Mouse (Mus musculus) ovary, postnatal 10 days (tissue): ENCODE data around the gene Gfer.
"Not testable (repeated sequence)": the region's sequence is repeated elsewhere in the genome, so short reads cannot be mapped to it uniquely, and the experiment has no call there.

ENCODE experiments used
- DNase-seq: peaks from one replicate; pipeline ENCODE4 v3.0.0; 2022; ENCODE audit warnings: low spot score

The Gfer gene

GRCm38 (mm10) chr17:24687146-24687595 is 8.8 kb downstream of the Gfer start:
- no peak for DNase-seq

GRCm38 (mm10) chr17:24686514-24686913 is 9.4 kb downstream of the Gfer start:
- no peak for DNase-seq

GRCm38 (mm10) chr17:24677500-24678080 is 18.4 kb downstream of the Gfer start:
- DNase-seq, result no peak

DNA sequence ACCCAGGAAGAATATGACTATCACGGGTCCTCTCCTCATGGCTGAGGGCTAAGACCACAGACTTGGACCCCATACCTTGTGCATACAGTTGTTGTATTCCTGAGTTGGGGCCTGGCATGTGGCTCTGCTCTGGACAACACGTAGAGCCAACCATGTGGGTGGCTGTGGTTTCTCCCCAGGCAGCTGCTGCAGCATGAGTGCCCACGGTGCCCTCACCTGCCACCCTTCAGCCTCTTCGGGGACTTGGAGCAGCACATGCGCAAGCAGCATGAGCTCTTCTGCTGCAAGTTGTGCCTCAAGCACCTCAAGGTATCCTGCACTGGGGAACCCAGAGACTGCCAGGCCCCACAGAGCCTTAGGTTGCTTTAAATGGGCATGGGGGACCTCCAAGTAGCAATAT is 19.1 kb downstream of the Gfer start:
- DNase-seq, result no peak

- no peak for DNase-seq
These were observed 19.8 kb downstream of the Gfer start for GRCm38 (mm10) chr17:24676187-24676586.

- DNase-seq, result no peak
These were observed 21.7 kb downstream of the Gfer start for GRCm38 (mm10) chr17:24674277-24674676.

DNA sequence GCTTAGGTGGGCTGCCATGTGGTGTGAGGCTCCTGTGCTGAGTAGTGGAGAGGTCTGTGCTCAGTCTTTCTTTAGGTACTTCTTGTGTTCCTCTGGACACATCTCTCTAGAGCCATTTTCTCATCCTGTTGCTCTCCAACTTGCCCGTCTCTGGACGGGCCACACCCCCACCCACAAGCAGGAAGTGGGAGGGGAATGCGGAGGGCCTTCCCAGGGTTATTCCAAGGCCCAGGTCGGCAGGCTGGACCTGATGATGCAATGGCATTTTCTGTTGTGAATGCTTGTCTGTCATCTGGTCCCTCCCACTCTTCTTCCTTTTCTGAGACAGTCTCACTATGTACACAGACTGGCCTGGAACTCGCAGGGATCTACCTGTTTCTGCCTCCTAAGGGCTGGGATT is 23.8 kb downstream of the Gfer start:
- no peak for DNase-seq

DNA sequence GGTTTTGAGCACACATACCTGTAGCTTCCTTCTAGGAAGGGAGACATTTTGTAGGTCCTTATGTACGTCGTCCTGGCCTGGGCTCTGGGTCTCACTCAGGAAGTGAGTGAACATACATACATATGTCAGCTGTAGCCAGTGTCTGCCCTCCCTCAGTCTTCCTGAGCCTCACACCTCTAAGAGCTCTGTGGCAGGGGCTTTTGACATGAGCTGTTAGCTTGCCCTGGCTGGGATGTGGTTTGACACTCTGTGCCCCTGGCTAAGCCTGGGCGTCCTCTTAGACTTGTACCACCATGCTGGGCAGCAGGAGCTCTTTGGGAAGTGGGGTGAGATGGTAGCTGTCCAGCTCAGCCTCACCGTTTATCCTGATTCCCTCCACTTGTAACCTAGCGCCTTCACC is 24.6 kb downstream of the Gfer start:
- DNase-seq, result no peak

DNA sequence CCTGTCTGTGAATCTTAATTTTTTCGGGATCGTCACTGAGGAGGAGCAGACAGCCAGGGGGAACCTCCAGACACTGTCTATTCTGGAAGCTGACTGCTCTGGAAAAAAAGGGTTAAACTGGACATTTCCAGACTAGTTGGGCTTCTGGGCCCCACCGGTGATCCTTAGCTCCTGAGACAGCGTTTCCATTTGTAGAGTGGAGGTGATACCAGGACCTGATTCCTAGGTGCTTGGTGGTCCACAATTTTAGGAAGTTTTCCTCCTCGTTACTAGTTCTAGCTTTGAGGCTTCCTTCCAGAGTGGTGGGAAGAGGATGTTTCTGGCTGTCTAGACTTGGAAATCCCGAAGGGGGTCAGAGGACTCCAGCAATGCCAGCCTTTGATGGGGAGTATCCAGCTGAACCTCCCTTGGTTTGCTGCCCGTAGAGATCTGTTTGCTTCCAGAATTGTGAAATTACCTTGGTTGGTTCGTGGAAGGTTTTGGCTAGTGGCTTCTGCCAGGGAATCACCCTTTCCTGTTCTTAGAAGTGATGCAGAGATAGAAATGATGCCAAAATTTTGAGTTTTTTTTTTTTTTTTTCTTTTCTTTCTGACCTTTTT is 25.6 kb downstream of the Gfer start:
- DNase-seq, result no peak

- DNase-seq, result peak; percentile 83
These were observed 26.3 kb downstream of the Gfer start, which contains the start of gene Zfp598 for GRCm38 (mm10) chr17:24669545-24670245. Gene Zfp598, plus strand, starts transcription at chr17:24669687.

GRCm38 (mm10) chr17:24669214-24669544 is 26.8 kb downstream of the Gfer start:
- DNase-seq, result not testable (repeated sequence)

DNA sequence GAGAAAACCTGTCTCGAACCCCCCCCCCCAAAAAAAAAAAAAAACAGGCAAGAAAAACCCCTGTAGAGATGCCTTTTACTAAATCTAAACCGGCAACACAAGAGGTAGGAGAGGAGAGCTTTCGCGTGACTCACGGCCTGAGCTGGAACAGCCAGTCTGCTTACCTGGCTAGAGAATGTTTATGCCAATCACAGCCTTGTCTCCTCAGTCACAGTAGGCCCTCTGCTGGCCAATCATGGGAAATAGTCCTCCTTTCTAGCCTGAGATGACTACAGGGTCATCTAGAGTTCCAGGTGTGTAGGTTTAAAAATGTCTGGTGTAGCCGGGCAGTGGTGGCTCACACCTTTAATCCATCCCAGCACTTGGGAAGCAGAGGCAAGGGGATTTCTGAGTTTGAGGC is 28.5 kb downstream of the Gfer start:
- DNase-seq, result no peak

DNA sequence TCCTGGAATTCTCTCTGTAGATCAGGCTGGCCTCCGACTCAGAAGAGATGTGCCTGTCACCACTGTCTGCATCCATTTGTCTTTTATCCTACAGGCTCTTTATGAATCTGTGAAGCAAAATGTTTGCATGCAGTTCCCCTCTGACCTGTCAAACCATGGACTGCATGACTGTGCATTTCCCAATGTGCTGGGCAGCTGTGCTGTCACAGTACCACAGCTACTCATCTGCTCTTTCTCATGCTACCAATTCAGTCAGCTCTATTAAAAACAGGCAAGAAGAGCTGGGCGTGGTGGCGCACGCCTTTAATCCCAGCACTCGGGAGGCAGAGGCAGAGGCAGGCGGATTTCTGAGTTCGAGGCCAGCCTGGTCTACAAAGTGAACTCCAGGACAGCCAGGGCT is 28.9 kb downstream of the Gfer start:
- DNase-seq, result not testable (repeated sequence)

GRCm38 (mm10) chr17:24658017-24658758 is 37.8 kb downstream of the Gfer start, which contains the start of gene Npw:
Gene Npw, minus strand, starts transcription at chr17:24658457.
- no peak for DNase-seq

DNA sequence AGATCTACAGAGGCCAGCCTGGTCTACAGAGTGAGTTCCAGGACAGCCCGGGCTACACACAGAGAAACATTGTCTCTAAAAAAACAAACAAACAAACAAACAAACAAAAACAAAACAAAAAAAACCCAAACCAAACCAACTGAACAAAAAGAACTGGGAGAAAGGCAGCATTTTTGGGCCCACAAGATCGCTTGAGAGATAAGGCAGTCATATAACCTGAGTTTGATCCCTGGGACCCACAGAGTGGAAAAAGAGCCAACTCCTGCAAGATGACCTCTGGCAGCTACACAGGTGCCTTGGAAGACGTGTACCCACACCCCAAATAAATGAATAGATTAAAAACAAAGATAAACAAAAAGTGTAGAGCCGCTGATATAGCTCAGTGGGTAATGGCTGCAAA is 41.0 kb downstream of the Gfer start:
- no peak for DNase-seq

- peak; percentile 67 for DNase-seq
These were observed 41.8 kb downstream of the Gfer start for GRCm38 (mm10) chr17:24653967-24654710.

DNA sequence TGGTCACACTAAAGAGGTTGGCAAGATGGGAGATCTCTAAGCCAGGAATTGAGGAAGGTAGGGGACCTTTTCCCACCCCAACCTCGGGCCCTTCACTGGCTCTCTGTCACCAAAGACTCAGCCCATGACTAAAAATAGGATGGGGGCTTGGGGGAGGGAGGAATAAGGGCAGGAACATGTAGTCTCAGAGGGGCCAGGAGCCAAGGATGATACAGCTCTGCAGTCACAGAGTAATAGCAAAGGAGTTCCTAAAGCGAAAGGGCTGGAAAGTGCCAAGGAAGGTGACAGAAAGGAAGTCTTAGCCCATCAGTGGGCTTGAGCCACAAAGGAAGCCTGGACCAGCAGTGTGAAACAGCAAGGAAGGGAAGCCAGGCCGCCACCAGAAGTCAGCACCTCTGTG is 44.1 kb downstream of the Gfer start:
- DNase-seq, result no peak

DNA sequence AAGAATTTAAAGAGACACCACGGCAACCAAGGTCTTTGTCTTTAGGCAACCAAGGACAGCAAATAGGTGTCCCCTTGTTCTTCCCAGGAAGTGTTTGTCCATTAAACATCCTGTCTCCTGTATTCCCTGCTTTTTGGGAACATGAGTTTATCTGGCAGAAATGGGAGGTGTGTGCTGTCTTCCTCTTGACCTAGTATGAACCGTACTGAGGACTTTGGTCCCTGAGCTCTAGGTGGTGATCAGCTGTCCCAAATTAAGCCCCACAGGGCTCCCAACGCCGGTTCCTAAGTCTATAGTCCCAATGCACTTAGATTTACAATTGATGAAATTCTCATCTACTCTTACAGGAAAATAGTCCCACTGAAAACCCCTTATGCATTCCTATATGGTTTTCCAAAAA is 45.2 kb downstream of the Gfer start:
- no peak for DNase-seq

DNA sequence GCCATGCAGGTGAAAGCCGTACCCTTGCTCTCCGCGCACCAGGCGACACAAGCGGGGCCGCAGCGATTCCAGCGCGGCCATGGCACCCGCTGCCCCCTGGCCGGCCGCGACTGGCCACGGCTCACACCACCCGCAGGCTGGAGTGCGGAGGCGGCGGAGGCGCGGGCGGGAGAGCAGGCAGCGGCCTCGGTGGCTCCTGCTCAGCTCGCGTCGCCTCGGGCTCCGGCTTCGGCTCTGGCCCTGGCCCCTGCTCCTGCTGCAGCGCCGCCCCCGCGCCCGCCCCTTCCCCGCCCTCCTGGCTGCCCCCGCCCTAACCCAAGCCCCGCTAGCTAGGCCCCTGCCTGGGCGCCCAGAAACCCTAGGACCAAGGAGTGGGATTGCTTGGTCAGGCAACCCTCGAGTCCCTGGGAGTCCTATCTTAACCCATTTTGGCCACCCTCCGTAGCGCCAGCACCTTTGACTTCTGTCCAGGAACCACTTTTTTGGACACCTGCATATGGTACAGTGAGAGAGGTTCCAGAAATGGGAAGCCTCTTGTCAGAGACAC is 45.8 kb downstream of the Gfer start, which contains the start of gene Slc9a3r2:
Gene Slc9a3r2, minus strand, starts transcription at position 258 of the 547 bp plus-strand sequence.
- no peak for DNase-seq

- no peak for DNase-seq
These were observed 46.3 kb downstream of the Gfer start for GRCm38 (mm10) chr17:24649581-24650069.

DNA sequence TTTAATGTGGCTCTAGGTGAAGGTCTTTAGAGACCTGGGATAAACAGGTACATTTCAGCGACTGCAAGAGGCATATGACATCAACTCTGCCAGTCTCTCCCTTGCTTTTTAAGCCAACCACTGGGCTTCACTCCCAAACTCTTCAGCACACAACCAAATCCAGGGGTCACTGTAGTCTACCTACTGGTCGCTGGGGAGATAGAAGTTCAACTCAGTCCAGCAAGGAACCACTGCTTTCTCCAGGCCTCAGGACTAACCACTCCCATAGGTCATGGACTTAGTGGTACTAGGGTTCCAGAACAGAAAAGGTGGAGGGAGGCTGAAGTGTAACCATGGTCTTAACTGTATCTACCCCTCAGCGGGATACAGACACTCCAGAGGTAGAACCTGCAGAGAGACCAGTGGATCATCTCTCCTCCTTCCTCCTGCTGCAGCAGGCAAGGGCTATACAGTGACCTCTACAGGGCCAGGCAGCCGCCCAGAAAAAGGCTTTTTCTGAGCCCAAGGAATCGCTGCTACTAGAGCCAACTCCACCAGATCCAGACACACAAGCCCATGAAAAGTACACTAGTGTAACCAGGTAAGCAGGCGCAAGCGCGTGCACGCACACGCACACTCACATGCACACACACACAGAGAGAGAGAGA is 47.1 kb downstream of the Gfer start:
- no peak for DNase-seq
